Mouse (Mus musculus) yolk sac, embryonic 10.5 days (tissue): ENCODE data around the gene Gm17455.

Experiments
- DNase-seq: peaks from one replicate; pipeline ENCODE4 v3.0.0-alpha.2; 2017; ENCODE audit warnings: low spot score

Gene Gm17455

GRCm38 (mm10) chr10:60399449-60399848 lies at the start of gene Gm17455:
Gene Gm17455 (plus strand): TSS chr10:60399726.
- no peak for DNase-seq

GRCm38 (mm10) chr10:60350077-60350804 lies 49.3 kb upstream of the Gm17455 start:
- no peak for DNase-seq

GRCm38 (mm10) chr10:60350805-60351167 lies 48.7 kb upstream of the Gm17455 start:
- DNase-seq: peak; percentile 78

DNA sequence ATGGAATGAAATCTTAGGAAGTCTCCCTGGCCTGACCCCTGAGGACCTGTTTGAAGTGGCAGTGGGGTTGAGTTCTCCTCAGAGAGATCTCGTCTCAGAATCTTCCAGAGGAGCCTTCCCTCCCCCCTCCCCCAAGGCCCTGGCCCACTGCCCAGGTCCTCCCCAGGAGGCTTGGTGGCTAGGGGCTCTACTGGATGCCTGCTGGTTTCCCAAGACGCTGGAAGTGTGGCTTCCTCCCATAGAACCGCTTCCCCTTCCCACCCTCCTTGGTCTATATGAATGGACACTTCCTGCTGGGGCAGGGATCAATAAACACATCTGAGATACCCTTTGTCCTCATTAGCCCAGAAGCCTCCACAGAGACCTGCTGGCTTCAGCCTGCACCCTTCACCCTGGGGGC lies 48.3 kb upstream of the Gm17455 start:
- no peak for DNase-seq

GRCm38 (mm10) chr10:60351761-60352455 lies 47.6 kb upstream of the Gm17455 start:
- DNase-seq: peak; percentile 40

- DNase-seq: no peak
Measured at GRCm38 (mm10) chr10:60353241-60354002, 46.1 kb upstream of the Gm17455 start.

- no peak for DNase-seq
Measured at GRCm38 (mm10) chr10:60354003-60354325, 45.6 kb upstream of the Gm17455 start.

- no peak for DNase-seq
Measured at GRCm38 (mm10) chr10:60354881-60355677, 44.4 kb upstream of the Gm17455 start.

DNA sequence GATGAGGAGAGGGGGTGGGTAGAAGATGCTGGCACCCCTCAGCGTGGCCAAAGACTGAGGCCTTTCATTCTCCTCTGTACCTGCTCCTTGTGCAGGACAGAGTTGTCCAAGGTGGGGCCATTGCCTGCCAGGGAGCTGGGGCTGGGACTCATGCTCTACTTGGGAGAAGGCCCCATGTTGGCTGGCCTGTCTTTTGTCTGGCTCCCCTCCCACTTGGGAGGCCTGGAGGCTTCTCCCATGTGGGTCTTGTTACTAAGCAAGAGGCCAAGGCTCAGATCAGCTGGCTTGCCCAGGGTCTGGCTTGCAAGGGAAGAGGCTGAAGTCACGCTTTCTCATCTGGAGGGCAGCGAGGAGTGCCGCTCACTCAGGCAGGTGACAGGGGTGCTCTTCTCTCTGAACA lies 42.1 kb upstream of the Gm17455 start:
- no peak for DNase-seq

DNA sequence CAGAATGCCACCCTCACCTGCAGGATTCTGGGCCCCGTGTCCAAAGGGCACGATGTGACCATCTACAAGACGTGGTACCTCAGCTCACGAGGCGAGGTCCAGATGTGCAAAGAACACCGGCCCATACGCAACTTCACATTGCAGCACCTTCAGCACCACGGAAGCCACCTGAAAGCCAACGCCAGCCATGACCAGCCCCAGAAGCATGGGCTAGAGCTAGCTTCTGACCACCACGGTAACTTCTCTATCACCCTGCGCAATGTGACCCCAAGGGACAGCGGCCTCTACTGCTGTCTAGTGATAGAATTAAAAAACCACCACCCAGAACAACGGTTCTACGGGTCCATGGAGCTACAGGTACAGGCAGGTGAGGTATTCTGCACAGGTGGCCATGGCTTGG lies 41.6 kb upstream of the Gm17455 start:
- no peak for DNase-seq

DNA sequence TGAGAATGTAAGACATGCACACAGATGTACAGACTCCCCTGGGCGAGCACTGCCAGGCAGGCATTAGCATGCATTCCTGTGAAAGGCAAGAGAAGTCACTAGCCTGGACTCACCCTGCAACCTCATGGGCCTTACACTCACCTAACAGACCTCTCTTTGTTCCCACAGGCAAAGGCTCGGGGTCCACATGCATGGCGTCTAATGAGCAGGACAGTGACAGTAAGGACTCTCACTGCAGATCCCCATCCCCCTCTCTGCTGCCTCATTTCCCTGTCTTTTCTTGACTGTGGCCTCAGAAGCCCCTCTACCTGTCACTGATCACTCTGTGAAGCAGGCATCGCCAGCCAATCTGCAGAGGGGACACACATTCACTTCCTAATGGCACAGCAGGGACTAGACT lies 40.8 kb upstream of the Gm17455 start:
- DNase-seq: no peak

DNA sequence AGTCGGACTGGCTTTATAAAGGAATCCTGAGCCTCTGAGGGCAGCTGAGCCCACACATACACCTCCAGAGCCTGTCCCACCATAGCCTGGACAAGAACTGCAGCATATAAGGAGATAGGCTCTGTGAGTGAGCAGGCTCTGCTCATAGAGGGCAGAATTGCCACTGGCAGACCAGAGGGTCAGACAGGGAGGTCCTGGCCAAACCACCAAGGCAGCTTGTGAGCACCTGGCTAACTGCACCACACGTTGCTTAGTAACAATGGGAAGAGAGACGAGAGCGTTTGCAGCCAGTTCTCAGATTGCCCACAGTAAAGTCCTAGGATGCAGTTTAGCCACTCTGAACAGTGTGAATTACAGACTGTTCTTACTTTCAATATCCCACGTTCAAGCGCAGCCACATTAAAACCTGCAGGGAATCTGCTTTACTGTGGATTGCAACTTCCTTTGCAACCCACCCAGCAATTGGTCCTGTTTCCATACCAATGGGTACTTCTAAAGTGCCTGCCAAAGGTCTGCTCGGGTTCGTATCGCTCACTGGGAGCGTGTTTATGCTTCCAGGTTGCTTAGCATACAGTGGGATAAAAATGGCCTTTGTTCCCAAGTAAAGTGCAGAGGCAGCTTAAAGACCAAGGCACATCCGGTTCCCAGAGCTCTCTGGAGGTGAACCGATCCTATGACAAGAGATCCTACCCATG lies 37.8 kb upstream of the Gm17455 start:
- DNase-seq: no peak

- DNase-seq: no peak
Measured at GRCm38 (mm10) chr10:60362310-60362628, 37.3 kb upstream of the Gm17455 start.

DNA sequence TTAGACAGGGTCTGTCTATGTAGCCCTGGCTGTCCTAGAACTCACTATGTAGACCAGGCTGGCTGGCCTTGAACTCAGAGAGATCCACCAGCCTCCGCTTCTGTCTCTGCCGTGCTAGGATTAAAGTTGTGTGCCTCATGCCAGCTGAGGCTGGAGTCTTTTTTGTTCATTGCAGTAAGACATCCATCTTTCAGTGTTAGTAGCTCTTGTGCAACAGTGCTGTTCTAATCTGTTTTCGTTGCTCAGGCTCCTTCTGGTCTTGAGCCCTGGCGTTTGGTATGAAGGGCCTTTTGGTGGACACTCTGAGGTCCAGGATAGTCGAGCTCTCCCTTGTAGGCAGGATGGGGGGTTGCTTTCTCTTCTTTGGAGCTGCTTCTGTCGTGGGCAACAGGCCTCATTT lies 36.1 kb upstream of the Gm17455 start:
- DNase-seq: no peak

DNA sequence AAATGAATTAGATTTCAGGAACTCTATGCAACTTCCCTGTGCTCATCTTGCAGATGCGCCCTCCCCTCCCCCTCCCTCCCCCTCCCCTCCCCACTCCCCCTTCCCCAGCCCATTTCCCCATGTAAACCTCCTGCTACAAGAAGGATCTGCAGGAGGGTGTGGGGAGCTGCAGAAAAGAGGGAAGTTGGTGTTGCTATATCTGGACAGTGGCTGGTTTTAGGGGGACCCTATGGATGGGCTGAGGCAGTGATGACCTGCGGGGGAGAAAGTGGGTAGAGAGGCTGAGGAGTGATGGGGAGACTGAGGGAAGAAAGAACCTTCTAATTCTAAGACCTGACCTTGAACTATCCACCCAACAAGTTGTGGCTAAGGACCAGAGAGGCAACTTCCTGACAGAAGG lies 32.4 kb upstream of the Gm17455 start:
- DNase-seq: no peak

DNA sequence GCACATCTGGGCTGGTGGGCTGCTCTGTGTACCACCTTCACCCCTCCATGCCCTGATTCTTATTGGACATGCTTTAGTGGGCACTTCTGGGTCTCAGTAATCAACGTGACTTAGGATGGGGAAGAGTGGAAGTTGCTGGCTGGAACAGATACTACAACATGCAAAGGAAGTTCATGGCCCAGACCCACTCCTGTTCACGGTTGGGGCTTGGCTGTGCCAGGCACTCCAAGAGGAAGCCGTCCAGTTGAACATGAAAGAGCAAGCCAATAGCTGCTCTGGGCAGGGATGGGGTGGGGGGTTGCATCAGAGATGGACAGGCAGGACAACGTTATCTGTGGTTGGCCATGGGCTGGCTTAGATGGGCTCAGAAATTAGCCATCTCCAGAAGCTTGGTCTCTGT lies 31.6 kb upstream of the Gm17455 start:
- no peak for DNase-seq

DNA sequence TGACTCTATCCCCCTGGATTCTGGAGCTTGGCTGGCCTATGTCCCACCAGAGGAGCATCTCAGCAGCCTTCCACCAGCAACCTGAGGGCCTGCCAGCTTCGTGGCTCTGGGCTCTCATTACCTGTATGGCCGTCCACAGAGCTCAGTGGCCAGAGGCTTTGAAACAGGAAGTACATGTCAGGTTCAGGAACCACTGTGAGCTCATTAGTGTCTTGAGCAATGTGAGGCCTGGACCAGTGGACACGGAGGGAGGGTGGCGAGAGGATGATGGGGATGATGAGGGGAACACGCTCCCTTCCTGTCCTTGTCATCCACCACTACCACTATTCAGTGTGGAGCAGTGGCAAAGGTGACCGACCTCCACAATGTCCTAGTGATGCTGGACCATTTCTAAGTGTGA lies 30.1 kb upstream of the Gm17455 start:
- DNase-seq: no peak

DNA sequence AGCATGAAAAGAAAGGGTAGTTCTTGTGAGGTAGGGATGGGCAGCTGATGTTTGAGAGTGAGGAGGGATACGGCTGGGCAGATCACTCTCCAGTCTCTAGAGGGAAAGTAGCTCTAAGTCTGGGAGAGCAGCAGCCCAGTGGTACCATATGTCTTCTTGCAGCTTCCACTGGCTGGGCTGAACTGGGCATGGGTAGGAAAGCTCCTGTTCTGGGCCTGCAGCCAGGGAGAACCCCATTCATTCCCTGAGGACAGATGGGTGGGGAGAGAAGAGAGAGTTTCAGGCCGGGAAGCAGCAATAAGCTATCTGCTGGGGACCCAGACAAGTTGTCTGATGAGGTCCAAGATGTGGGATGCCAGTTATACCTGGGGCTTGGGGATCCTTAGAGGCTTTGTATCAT lies 29.4 kb upstream of the Gm17455 start:
- DNase-seq: no peak

- DNase-seq: no peak
Measured at GRCm38 (mm10) chr10:60370601-60371061, 28.9 kb upstream of the Gm17455 start.

DNA sequence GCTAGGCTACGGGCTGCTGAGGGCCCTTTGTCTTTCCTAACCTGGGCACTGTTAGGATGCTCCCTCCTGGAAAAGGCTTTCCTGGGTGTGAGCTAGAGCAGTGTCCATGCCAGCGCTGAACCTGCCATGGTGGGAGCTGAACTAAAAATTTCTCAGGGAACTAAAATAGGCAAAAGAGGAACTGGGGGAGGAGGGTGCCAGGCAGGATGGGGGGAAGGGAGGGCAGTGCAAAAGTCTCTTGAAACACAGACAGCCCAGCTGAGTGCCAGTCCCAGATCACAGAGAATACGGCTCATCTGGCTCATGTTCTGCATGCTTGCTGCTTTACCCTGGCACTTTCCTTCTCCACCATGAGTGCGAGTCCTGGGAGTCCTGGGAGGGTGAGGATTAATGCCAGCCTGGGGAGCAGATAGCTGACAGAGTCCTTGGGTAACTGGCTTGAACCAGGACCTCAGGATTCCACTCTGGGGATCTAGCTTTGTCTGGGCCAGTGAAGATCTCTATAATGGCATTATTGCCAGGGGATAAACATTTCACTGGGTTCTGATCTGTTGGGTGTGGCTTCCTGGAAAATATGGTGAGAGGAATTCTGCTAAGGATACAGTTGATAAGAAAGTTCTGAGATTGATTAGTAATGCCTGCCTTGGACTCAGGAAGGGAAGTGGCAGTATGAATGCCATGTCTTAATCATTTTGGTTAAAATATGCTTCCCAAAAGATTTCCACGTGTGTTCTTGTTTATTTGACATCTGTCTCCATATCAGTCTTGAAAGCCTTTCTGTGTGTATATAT lies 27.7 kb upstream of the Gm17455 start:
- DNase-seq: no peak

- DNase-seq: no peak
Measured at GRCm38 (mm10) chr10:60373543-60373936, 26.0 kb upstream of the Gm17455 start.
